Mouse (Mus musculus): ENCODE measurements at regions not wholly inside any gene's neighbourhood (a gene's known extent, or its start where the extent isn't known, plus 50 kb on each side); places are given as distances from the start of the nearest gene placed in this dataset.

GRCm38 (mm10) chr9:41833408-41833807, 290.7 kb downstream of the Sorl1 start:
- DNase-seq: no peak

- DNase-seq: peak; percentile 43
Observed at GRCm38 (mm10) chr9:41827356-41827755, 296.7 kb downstream of the Sorl1 start.

GRCm38 (mm10) chr9:41821401-41821800, 302.7 kb downstream of the Sorl1 start:
- no peak for DNase-seq

GRCm38 (mm10) chr9:41817740-41818461, 306.2 kb downstream of the Sorl1 start:
- DNase-seq: no peak

GRCm38 (mm10) chr9:41815921-41816320, 308.2 kb downstream of the Sorl1 start:
- no peak for DNase-seq

GRCm38 (mm10) chr9:41809291-41809690, 314.8 kb downstream of the Sorl1 start:
- no peak for DNase-seq

- no peak for DNase-seq
Observed at GRCm38 (mm10) chr9:41808791-41809190, 315.3 kb downstream of the Sorl1 start.

- no peak for DNase-seq
Observed at GRCm38 (mm10) chr9:41806289-41806621, 317.8 kb downstream of the Sorl1 start.

- peak; percentile 15 for DNase-seq
Observed at GRCm38 (mm10) chr9:41805491-41806288, 318.4 kb downstream of the Sorl1 start.

- no peak for DNase-seq
Observed at GRCm38 (mm10) chr9:41804711-41805331, 319.3 kb downstream of the Sorl1 start.

- no peak for DNase-seq
Observed at GRCm38 (mm10) chr9:41803680-41804460, 320.2 kb downstream of the Sorl1 start.

GRCm38 (mm10) chr9:41801376-41801775, 322.7 kb downstream of the Sorl1 start:
- no peak for DNase-seq

- DNase-seq: no peak
Observed at GRCm38 (mm10) chr9:41792830-41793213, 331.3 kb downstream of the Sorl1 start.

GRCm38 (mm10) chr9:41792173-41792829, 331.8 kb downstream of the Sorl1 start:
- DNase-seq: no peak

GRCm38 (mm10) chr9:41791501-41792172, 332.5 kb downstream of the Sorl1 start:
- DNase-seq: no peak

- DNase-seq: no peak
Observed at GRCm38 (mm10) chr9:41785131-41785530, 339.0 kb downstream of the Sorl1 start.

GRCm38 (mm10) chr9:41772281-41772902, 351.7 kb downstream of the Sorl1 start:
- DNase-seq: no peak

- DNase-seq: no peak
Observed at GRCm38 (mm10) chr9:41771276-41771675, 352.8 kb downstream of the Sorl1 start.

- DNase-seq: no peak
Observed at GRCm38 (mm10) chr9:41768316-41768715, 355.8 kb downstream of the Sorl1 start.

GRCm38 (mm10) chr9:41766533-41766920, 357.6 kb downstream of the Sorl1 start:
- peak; percentile 87 for DNase-seq

Data from heart, postnatal 4 days (tissue).